Mouse (Mus musculus): ENCODE measurements around the gene Sgk1.

DNA sequence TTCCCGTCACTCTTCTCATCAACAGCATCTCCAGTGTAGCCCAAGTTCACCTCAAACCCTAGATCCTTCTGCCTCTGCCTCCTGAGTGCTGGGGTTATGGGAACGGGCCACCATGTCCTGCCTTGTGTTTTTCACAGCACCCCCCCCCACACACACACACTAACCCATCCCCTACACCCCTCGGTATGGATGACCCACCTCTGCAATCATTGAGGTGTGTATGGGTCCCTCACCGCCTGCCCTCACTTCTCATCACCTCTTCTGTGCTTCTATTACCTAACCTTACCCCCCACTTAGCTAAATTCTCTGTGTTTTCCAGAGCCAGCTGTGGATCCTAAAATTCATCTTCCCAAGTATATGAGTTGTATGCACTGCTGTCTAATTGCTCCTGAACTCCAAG is 16.4 kb downstream of the Sgk1 start:
- TF ChIP-seq EP300 (IDR thresholded peaks at IDR 0.05) (no peak), CTCF (IDR thresholded peaks at IDR 0.05) (no peak)

All from lung, postnatal 0 days (tissue).